ENCODE assay signal across 8 mouse cellular contexts in the genomic region with DNA sequence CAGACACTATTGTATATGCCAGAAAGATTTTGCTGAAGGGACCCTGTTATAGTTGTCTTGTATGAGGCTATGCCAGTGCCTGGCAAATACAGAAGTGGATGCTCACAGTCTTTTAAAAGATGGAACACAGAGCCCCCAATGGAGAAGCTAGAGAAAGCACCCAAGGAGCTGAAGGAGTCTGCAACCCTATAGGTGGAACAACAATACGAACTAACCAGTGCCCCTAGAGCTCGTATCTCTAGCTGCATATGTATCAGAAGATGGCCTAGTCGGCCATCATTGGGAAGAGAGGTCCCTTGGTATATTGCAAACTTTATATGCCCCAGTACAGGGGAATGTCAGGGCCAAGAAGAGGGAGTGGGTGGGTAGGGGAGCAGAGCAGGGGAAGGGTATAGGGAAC. TPM values are rescaled to one million over a fixed set of nuclear protein-coding genes. Genes with fewer than 3 reads are reported as not detected.
A peak's percentile ranks its signal among the peaks of the same experiment; 100 is the strongest.
DNase-seq lines count a peak whose midpoint lies in the region; ATAC-seq and TF ChIP-seq lines count a peak whose summit lies in the region.
"Not testable (repeated sequence)": the region's sequence is repeated elsewhere in the genome, so short reads cannot be mapped to it uniquely, and the experiment has no call there.

No protein-coding gene starts in this region.

- not testable (repeated sequence) for ATAC-seq in heart, embryonic 13.5 days (ENCODE audit: extremely low read depth, insufficient number of reproducible peaks, low FRiP score, low TSS enrichment); hindbrain, postnatal 0 days; limb, embryonic 13.5 days (ENCODE audit: low FRiP score, low read depth); lung, embryonic 14.5 days (ENCODE audit: insufficient read depth); stomach, embryonic 15.5 days (ENCODE audit: insufficient read depth, low FRiP score, low read depth)

- not testable (repeated sequence) for H3K9ac ChIP-seq in heart, embryonic 13.5 days; hindbrain, postnatal 0 days (replicated peaks; ENCODE audit: low read length); limb, embryonic 13.5 days; lung, embryonic 14.5 days; stomach, embryonic 15.5 days

- peak overlapping the region; percentile 77; the same call in 1 of the 2 replicates for H3K4me3 ChIP-seq in cortical plate, adult 2 months (ENCODE audit: insufficient read depth, low read length)
- peak overlapping the region; percentile 70; the same call in 1 of the 2 replicates for H3K4me3 ChIP-seq in heart, embryonic 13.5 days
- H3K4me3 ChIP-seq in hindbrain, postnatal 0 days (ENCODE audit: low read length); limb, embryonic 13.5 days; lung, embryonic 14.5 days (ENCODE audit: low read depth, low read length); stomach, embryonic 15.5 days (replicated peaks): not testable (repeated sequence)

- DNase-seq in 3T3-L1 (ENCODE audit: low read depth, low spot score), result peak; percentile 75
- peak; percentile 50 for DNase-seq in MN1 (ENCODE audit: low spot score)
- DNase-seq in hindbrain, postnatal 0 days (ENCODE audit: low spot score); lung, embryonic 14.5 days: not testable (repeated sequence)

- not testable (repeated sequence) for TF ChIP-seq CTCF in cortical plate, adult 2 months (IDR thresholded peaks at IDR 0.05; ENCODE audit: extremely low read depth, insufficient read depth, low read length); lung, embryonic 14.5 days (IDR thresholded peaks at IDR 0.05; ENCODE audit: low read depth)
- TF ChIP-seq CTCF in hindbrain, postnatal 0 days (IDR thresholded peaks at IDR 0.05; ENCODE audit: low read depth), result 0 out of 2 replicates have a peak, but pooled peaks have one; percentile 9

- not testable (repeated sequence) for TF ChIP-seq POLR2A in cortical plate, adult 2 months (IDR thresholded peaks at IDR 0.05; ENCODE audit: extremely low read depth, insufficient read depth, low read length)

- H3K4me1 ChIP-seq in cortical plate, adult 2 months (ENCODE audit: control insufficient read depth, insufficient read depth, low read length); heart, embryonic 13.5 days; hindbrain, postnatal 0 days (ENCODE audit: insufficient read depth, low read length); limb, embryonic 13.5 days; lung, embryonic 14.5 days (ENCODE audit: insufficient read depth); stomach, embryonic 15.5 days: not testable (repeated sequence)

- H3K27me3 ChIP-seq in heart, embryonic 13.5 days (replicated peaks); hindbrain, postnatal 0 days (ENCODE audit: insufficient read depth, low read length); limb, embryonic 13.5 days; lung, embryonic 14.5 days (ENCODE audit: insufficient read depth, low read length); stomach, embryonic 15.5 days (replicated peaks): not testable (repeated sequence)

- H3K9me3 ChIP-seq in heart, embryonic 13.5 days; hindbrain, postnatal 0 days (ENCODE audit: low read length); limb, embryonic 13.5 days; lung, embryonic 14.5 days (ENCODE audit: low read depth, low read length); stomach, embryonic 15.5 days: not testable (repeated sequence)

- WGBS in heart, embryonic 13.5 days, result 61% methylated on average over 3 of the region's 3 CpGs
- WGBS in hindbrain, postnatal 0 days, result 58% methylated on average over 3 of the region's 3 CpGs
- WGBS in limb, embryonic 13.5 days, result 66% methylated on average over 3 of the region's 3 CpGs
- WGBS in lung, embryonic 14.5 days, result 68% methylated on average over 3 of the region's 3 CpGs
- 64% methylated on average over 3 of the region's 3 CpGs for WGBS in stomach, embryonic 15.5 days

- peak overlapping the region; percentile 90 for H3K4me2 ChIP-seq in heart, embryonic 13.5 days
- H3K4me2 ChIP-seq in hindbrain, postnatal 0 days (ENCODE audit: low read depth, low read length), result not testable (repeated sequence)
- peak overlapping the region; percentile 80 for H3K4me2 ChIP-seq in limb, embryonic 13.5 days (replicated peaks)
- H3K4me2 ChIP-seq in lung, embryonic 14.5 days, result peak overlapping the region; percentile 87
- H3K4me2 ChIP-seq in stomach, embryonic 15.5 days, result peak overlapping the region; percentile 89; the same call in 1 of the 2 replicates

- H3K36me3 ChIP-seq in heart, embryonic 13.5 days, result peaks cover 12% of the 10 kb centered on the region
- H3K36me3 ChIP-seq in hindbrain, postnatal 0 days (ENCODE audit: insufficient read depth, low read length); limb, embryonic 13.5 days; lung, embryonic 14.5 days (ENCODE audit: insufficient read depth); stomach, embryonic 15.5 days: not testable (repeated sequence)

- not testable (repeated sequence) for H3K27ac ChIP-seq in cortical plate, adult 2 months (ENCODE audit: insufficient read depth, low read length); limb, embryonic 13.5 days; lung, embryonic 14.5 days (ENCODE audit: low read depth)
- H3K27ac ChIP-seq in heart, embryonic 13.5 days (replicated peaks), result peak overlapping the region; percentile 71; the same call in 1 of the 2 replicates
- H3K27ac ChIP-seq in hindbrain, postnatal 0 days, result peak overlapping the region; percentile 89; the same call in 1 of the 2 replicates
- 0 out of 2 replicates have a peak overlapping the region, but pooled peaks have one; percentile 84 for H3K27ac ChIP-seq in stomach, embryonic 15.5 days

RNA-seq across cellular contexts. Expression of gene Aldh9a1, which starts 0.6 kb away (rescaled TPM):
- 32.6 and 33.4 TPM in 2 replicates for polyA plus RNA-seq in cortical plate, adult 2 months (2012; rRNA removed)
- polyA plus RNA-seq in heart, embryonic 13.5 days (2015; fragmentation: Nextera tagmentation; extraction: Ambion mirVana), result 28.0 and 28.4 TPM in 2 replicates
- 11.6 and 13.1 TPM in 2 replicates for total RNA-seq in hindbrain, postnatal 0 days (2014; rRNA removed)
- polyA plus RNA-seq in hindbrain, postnatal 0 days (2015; fragmentation: Nextera tagmentation; extraction: Ambion mirVana), result 42.9 and 44.2 TPM in 2 replicates
- polyA plus RNA-seq in limb, embryonic 13.5 days (2015; fragmentation: Nextera tagmentation; extraction: Ambion mirVana), result 56.6 and 57.5 TPM in 2 replicates
- polyA plus RNA-seq in lung, embryonic 14.5 days (2014; fragmentation: Nextera tagmentation; extraction: Ambion mirVana), result 44.0 and 46.2 TPM in 2 replicates
- 77.1 and 92.8 TPM in 2 replicates for polyA plus RNA-seq in stomach, embryonic 15.5 days (2015; fragmentation: Nextera tagmentation; extraction: Ambion mirVana)

RNA-seq across cellular contexts. Expression of gene Tmco1, which starts 41.0 kb away (rescaled TPM):
- polyA plus RNA-seq in cortical plate, adult 2 months (2012; rRNA removed), result 61.4 and 70.4 TPM in 2 replicates
- 69.9 and 81.9 TPM in 2 replicates for polyA plus RNA-seq in heart, embryonic 13.5 days (2015; fragmentation: Nextera tagmentation; extraction: Ambion mirVana)
- total RNA-seq in hindbrain, postnatal 0 days (2014; rRNA removed), result 47.5 and 63.2 TPM in 2 replicates
- 70.4 and 80.8 TPM in 2 replicates for polyA plus RNA-seq in hindbrain, postnatal 0 days (2015; fragmentation: Nextera tagmentation; extraction: Ambion mirVana)
- 80.4 and 81.8 TPM in 2 replicates for polyA plus RNA-seq in limb, embryonic 13.5 days (2015; fragmentation: Nextera tagmentation; extraction: Ambion mirVana)
- polyA plus RNA-seq in lung, embryonic 14.5 days (2014; fragmentation: Nextera tagmentation; extraction: Ambion mirVana), result 91.5 and 93.1 TPM in 2 replicates
- polyA plus RNA-seq in stomach, embryonic 15.5 days (2015; fragmentation: Nextera tagmentation; extraction: Ambion mirVana), result 86.2 and 94.3 TPM in 2 replicates

RNA-seq across cellular contexts. Expression of gene Mgst3, which starts 44.4 kb away (rescaled TPM):
- 209 and 231 TPM in 2 replicates for polyA plus RNA-seq in cortical plate, adult 2 months (2012; rRNA removed)
- 120 and 145 TPM in 2 replicates for polyA plus RNA-seq in heart, embryonic 13.5 days (2015; fragmentation: Nextera tagmentation; extraction: Ambion mirVana)
- 364 and 397 TPM in 2 replicates for total RNA-seq in hindbrain, postnatal 0 days (2014; rRNA removed)
- 291 and 316 TPM in 2 replicates for polyA plus RNA-seq in hindbrain, postnatal 0 days (2015; fragmentation: Nextera tagmentation; extraction: Ambion mirVana)
- 33.1 and 33.7 TPM in 2 replicates for polyA plus RNA-seq in limb, embryonic 13.5 days (2015; fragmentation: Nextera tagmentation; extraction: Ambion mirVana)
- 45.5 and 46.6 TPM in 2 replicates for polyA plus RNA-seq in lung, embryonic 14.5 days (2014; fragmentation: Nextera tagmentation; extraction: Ambion mirVana)
- polyA plus RNA-seq in stomach, embryonic 15.5 days (2015; fragmentation: Nextera tagmentation; extraction: Ambion mirVana), result 184 and 224 TPM in 2 replicates
